Mouse (Mus musculus) lung, postnatal 0 days (tissue): ENCODE results near the gene Gm10521. TPM values are rescaled to one million over a fixed set of nuclear protein-coding genes. Genes with fewer than 3 reads are reported as not detected.

Experiments
- ATAC-seq: fragments of 200-750 bp; cut with Nextera tagmentation; 2 replicates; pipeline ENCODE4 v1.8.0; 2017; ENCODE audit warnings: moderate library complexity
- DNase-seq: peaks from one replicate; pipeline ENCODE4 v3.0.0-alpha.2; 2016; ENCODE audit warnings: low spot score
- H3K27ac ChIP-seq: fragments of 300-500 bp; sonication (generic); 2 replicates; pipeline ENCODE4 v1.5.1; 2014; ENCODE audit warnings: antibody characterized with exemption, mild to moderate bottlenecking, low read length, mixed read lengths
- H3K27me3 ChIP-seq: fragments of 300-500 bp; sonication (generic); replicated peaks from 2 replicates; pipeline ENCODE4 v1.6.1; 2014; ENCODE audit warnings: low read length, mixed read lengths; ENCODE audit not compliant: insufficient read depth
- H3K36me3 ChIP-seq: fragments of 300-500 bp; sonication (generic); 2 replicates; pipeline ENCODE4 v1.6.1; 2014; ENCODE audit warnings: low read length, mixed read lengths; ENCODE audit not compliant: insufficient read depth
- H3K4me1 ChIP-seq: fragments of 300-500 bp; sonication (generic); 2 replicates; pipeline ENCODE4 v1.6.1; 2014; ENCODE audit warnings: antibody characterized with exemption, low read depth, low read length, mixed read lengths; ENCODE audit not compliant: insufficient read depth
- H3K4me2 ChIP-seq: fragments of 300-500 bp; sonication (generic); replicated peaks from 2 replicates; pipeline ENCODE4 v1.6.1; 2014; ENCODE audit warnings: low read depth, mild to moderate bottlenecking, low read length, moderate library complexity, mixed read lengths
- H3K4me3 ChIP-seq: fragments of 300-500 bp; sonication (generic); 2 replicates; pipeline ENCODE4 v1.5.1; 2014; ENCODE audit warnings: low read depth, low read length
- H3K9ac ChIP-seq: fragments of 300-500 bp; sonication (generic); replicated peaks from 2 replicates; pipeline ENCODE4 v1.6.1; 2014; ENCODE audit warnings: low read depth, mild to moderate bottlenecking
- H3K9me3 ChIP-seq: fragments of 300-500 bp; sonication (generic); 2 replicates; pipeline ENCODE4 v1.6.1; 2016; ENCODE audit warnings: low read length, mixed read lengths
- CTCF ChIP-seq: IDR thresholded peaks from 2 replicates; pipeline ENCODE4 v1.5.1; 2016; ENCODE audit warnings: antibody characterized with exemption, mild to moderate bottlenecking
- EP300 ChIP-seq: IDR thresholded peaks from 2 replicates; pipeline ENCODE4 v1.6.1; 2016; ENCODE audit warnings: antibody characterized with exemption, mild to moderate bottlenecking, control low read depth
- WGBS: fragments of 180-500 bp; shearing (Covaris S2); extraction: QIAGEN DNeasy Blood & Tissue Kit; methylation state at CpG from one replicate; pipeline ENCODE4 v1.1.7; 2014; 5-methylcytosine and 5-hydroxymethylcytosine counted together
- polyA plus RNA-seq: library from polyadenylated mRNA; unstranded; fragments of >200 nt; fragmentation: Nextera tagmentation; extraction: Ambion mirVana; gene quantifications from 2 replicates; pipeline ENCODE4 v1.2.1, GENCODE M21; 2015

Gene Gm10521
- polyA plus RNA-seq, 1 experiment from 2014 or later: not detected

- Histone ChIP-seq H3K4me3 (no peak overlapping the region), H3K27me3 (no peaks in the 10 kb centered on the region), H3K9me3 (no peaks in the 10 kb centered on the region), H3K36me3 (no peaks in the 10 kb centered on the region), H3K4me1 (no peaks in the 10 kb centered on the region), H3K4me2 (no peak overlapping the region), H3K27ac (no peak overlapping the region), H3K9ac (no peak overlapping the region)
- ATAC-seq (no peak), DNase-seq (no peak)
- TF ChIP-seq CTCF (no peak), EP300 (no peak)
- 81% methylated on average over 13 of the region's 13 CpGs for WGBS
Observed at GRCm38 (mm10) chr1:171915638-171916458, 20.4 kb downstream of the Gm10521 start.

GRCm38 (mm10) chr1:171917305-171918039 lies 22.0 kb downstream of the Gm10521 start, which contains the start of gene Slamf6:
Slamf6 (plus strand) TSS chr1:171917515.
- WGBS: 50% methylated on average over 14 of the region's 14 CpGs
- Histone ChIP-seq H3K27me3 (no peaks in the 10 kb centered on the region), H3K36me3 (no peaks in the 10 kb centered on the region), H3K4me3 (no peak within 1 kb of the TSS), H3K27ac (no peak within 1 kb of the TSS), H3K4me1 (no peaks in the 10 kb centered on the region), H3K9me3 (no peaks in the 10 kb centered on the region), H3K9ac (no peak within 1 kb of the TSS), H3K4me2 (no peak within 1 kb of the TSS; the same call in 1 of the 2 replicates)
- TF ChIP-seq CTCF: no peak
- TF ChIP-seq EP300: no peak
- no peak for ATAC-seq
- DNase-seq: peak; percentile 25

DNA sequence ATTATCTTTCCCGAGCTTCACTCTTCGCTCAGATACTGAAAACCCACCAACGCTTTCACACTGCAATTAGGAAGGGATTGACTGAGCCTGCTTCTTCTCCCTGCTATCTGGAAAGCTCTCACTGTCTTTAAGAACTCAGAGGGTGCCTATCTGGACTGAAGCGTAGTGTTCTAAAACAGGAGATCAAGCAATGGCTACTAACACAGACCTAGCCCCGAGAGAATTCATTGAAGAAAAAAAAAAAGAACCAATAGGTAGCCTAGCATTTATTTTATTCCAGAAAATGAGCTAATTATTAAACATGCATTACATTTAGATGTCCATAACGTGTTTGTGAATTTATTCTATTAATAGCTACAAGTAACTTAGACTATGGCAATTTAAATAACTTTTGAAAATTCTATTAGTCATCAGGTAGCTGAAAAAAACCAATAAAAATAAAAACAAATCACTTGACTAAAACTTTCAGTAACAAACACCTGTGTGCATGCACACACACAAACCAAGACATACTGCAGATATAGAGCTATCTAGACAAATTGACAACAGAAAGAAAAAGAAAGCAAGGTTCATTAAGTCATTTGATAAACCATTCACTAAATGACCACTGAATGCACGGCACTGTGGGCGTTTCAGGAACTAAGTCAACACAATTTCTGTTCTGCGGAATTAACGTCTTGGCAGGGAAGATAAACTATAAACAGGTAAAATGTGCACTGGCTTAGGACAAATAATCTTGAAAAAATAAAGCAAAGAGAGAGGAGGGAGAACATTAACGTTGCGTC lies 22.9 kb downstream of the Gm10521 start:
- DNase-seq (no peak), ATAC-seq (no peak)
- Histone ChIP-seq H3K9me3 (no peaks in the 10 kb centered on the region), H3K4me3 (no peak overlapping the region), H3K4me1 (no peaks in the 10 kb centered on the region), H3K4me2 (no peak overlapping the region), H3K36me3 (no peaks in the 10 kb centered on the region), H3K27me3 (no peaks in the 10 kb centered on the region), H3K9ac (no peak overlapping the region), H3K27ac (no peak overlapping the region)
- TF ChIP-seq EP300: no peak
- no peak for TF ChIP-seq CTCF
- WGBS: 65% methylated on average over 12 of the region's 12 CpGs

GRCm38 (mm10) chr1:171919193-171919592 lies 23.7 kb downstream of the Gm10521 start:
- H3K4me2 ChIP-seq: no peak overlapping the region
- H3K4me3 ChIP-seq: no peak overlapping the region
- DNase-seq (no peak), ATAC-seq (no peak)
- no peaks in the 10 kb centered on the region for H3K27me3 ChIP-seq
- no peaks in the 10 kb centered on the region for H3K4me1 ChIP-seq
- H3K9me3 ChIP-seq: no peaks in the 10 kb centered on the region
- no peak for TF ChIP-seq EP300
- TF ChIP-seq CTCF: no peak
- 83% methylated on average over 5 of the region's 5 CpGs for WGBS
- no peak overlapping the region for H3K9ac ChIP-seq
- no peak overlapping the region for H3K27ac ChIP-seq
- no peaks in the 10 kb centered on the region for H3K36me3 ChIP-seq

- no peaks in the 10 kb centered on the region for H3K9me3 ChIP-seq
- no peak for DNase-seq
Observed at GRCm38 (mm10) chr1:171919901-171920510, 24.5 kb downstream of the Gm10521 start.

More at GRCm38 (mm10) chr1:171919901-171920510, 24.5 kb downstream of the Gm10521 start:
- Histone ChIP-seq H3K4me2 (no peak overlapping the region), H3K9ac (no peak overlapping the region), H3K36me3 (no peaks in the 10 kb centered on the region), H3K4me1 (no peaks in the 10 kb centered on the region), H3K27me3 (no peaks in the 10 kb centered on the region), H3K27ac (no peak overlapping the region), H3K4me3 (no peak overlapping the region)
- WGBS: 76% methylated on average over 6 of the region's 6 CpGs
- TF ChIP-seq EP300: no peak
- no peak for TF ChIP-seq CTCF
- ATAC-seq: no peak
